Mouse (Mus musculus) left cerebral cortex, adult 2 months (tissue): Measurements from ENCODE around the gene Asb6. TPM values are rescaled to one million over a fixed set of nuclear protein-coding genes. Genes with fewer than 3 reads are reported as not detected.

Experiments used
- DNase-seq, 2 experiments: peaks; one replicate each; pipeline ENCODE4 v3.0.0; 2021 to 2022; ENCODE audit warnings: low spot score in 2 of 2, mixed read lengths in 1 of 2; ENCODE audit errors: extremely low spot score in 1 of 2
- H3K27ac ChIP-seq: fragments of 200-600 bp; 2 replicates; pipeline ENCODE4 v1.8.1; 2022
- H3K4me3 ChIP-seq: fragments of 200-600 bp; 2 replicates; pipeline ENCODE4 v1.8.1; 2022
- CTCF ChIP-seq: fragments of 200-600 bp; IDR thresholded peaks from 2 replicates; pipeline ENCODE4 v1.8.1; 2022; ENCODE audit warnings: antibody characterized with exemption, mild to moderate bottlenecking, moderate library complexity
- intact Hi-C: fragments of 180-260 bp; cut with DNase I; formaldehyde crosslinking; loops from one replicate; pipeline ENCODE4 v1.15.1; 2025
- long read RNA-seq, 2 experiments: library from polyadenylated mRNA; stranded (forward); transcript quantifications; one replicate each; pipeline ENCODE4 v2.0.0; 2021; ENCODE audit warnings: borderline mapping rate in 2 of 2
- total RNA-seq, 2 experiments: library from RNA; stranded (reverse); gene quantifications; 2 replicates each; pipeline ENCODE4 v1.2.3; 2021

Gene Asb6
- 10 to 100 TPM; 35.4 to 40.5 TPM for total RNA-seq
- long read RNA-seq, experiment 1, full-length matches to known transcripts, result 43 of 51 reads
- long read RNA-seq, experiment 1, partial matches to known transcripts, result 5 of 51 reads
- long read RNA-seq, experiment 1, other reads (novel, unspliced or antisense), result 3 of 51 reads
- long read RNA-seq, experiment 2, full-length matches to known transcripts, result 36 of 46 reads
- long read RNA-seq, experiment 2, partial matches to known transcripts, result 3 of 46 reads
- long read RNA-seq, experiment 2, other reads (novel, unspliced or antisense), result 7 of 46 reads

DNA sequence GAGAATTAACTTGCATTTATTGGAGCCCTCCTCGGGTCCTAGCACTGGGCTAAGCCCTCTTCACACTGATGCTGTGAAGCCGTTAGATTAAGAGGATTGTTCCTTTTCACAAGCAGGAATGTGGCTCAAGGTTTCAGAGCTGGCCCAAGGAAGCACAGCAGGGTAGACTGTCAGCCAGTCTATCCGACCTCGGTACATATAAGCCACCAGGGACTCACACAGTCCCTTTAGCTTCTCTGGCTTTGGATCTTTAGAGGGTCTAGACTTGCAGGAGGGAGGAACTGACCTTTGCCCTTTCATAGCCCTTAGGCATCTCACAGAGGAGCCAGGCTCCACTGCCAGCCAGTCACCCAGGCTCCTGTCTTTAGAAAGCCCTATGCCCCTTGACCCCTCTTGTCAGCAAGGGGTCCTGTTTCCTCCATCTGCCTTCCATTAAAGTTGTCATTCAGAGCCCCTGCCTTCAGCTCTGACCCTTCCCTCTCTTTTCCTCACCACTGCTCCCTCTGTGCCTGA is at the start of gene Asb6:
Gene Asb6 (minus strand): TSS at position 51 of the 513 bp plus-strand sequence.
- Histone ChIP-seq H3K4me3 (no peak within 1 kb of the TSS), H3K27ac (no peak within 1 kb of the TSS)
- no peak for TF ChIP-seq CTCF
- no peak for DNase-seq
- intact Hi-C loops, result no loop called here

DNA sequence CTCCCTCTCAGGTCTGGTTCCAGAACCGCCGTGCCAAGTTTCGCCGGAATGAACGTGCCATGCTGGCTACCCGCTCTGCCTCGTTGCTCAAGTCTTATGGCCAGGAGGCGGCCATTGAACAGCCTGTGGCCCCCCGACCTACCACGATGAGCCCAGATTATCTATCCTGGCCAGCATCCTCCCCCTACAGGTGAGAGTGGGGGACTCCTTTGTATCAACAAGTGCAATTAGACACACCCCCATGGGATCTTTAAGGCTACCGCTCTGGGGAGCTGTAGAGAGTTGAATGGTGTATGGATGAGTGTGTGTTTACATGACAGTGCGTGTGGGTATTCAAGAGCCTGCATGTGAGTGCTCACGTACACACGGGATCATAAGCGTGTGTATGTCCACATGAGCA is 49.3 kb upstream of the Asb6 start:
- intact Hi-C loops, result no loop called here
- TF ChIP-seq CTCF, result no peak
- H3K4me3 ChIP-seq, result no peak overlapping the region
- no peak overlapping the region for H3K27ac ChIP-seq
- DNase-seq, result no peak

GRCm38 (mm10) chr2:30875621-30876432 is 45.7 kb upstream of the Asb6 start:
- intact Hi-C loops, result no loop called here
- DNase-seq, result no peak
- H3K4me3 ChIP-seq, result no peak overlapping the region
- TF ChIP-seq CTCF, result no peak
- no peak overlapping the region for H3K27ac ChIP-seq

DNA sequence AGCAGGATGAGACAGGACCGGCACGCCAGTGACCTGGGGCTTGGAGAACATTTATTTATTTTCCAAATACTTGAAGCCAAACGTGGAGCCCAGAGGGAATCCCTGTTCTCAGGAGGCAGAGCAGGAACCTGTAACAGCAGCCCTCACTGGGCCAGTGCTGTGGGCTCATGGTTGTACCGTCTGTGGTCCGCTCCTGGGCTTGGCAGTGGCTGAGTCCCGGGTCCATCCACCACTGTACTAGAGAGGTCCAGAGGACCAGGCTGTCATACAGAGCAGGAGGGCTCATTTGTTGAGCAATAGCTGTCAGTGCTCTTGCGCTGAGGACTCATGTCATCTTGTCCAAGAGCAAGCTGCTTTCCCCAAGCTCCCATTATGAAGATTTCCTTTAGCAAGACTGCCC is 45.0 kb upstream of the Asb6 start:
- Histone ChIP-seq H3K27ac (no peak overlapping the region), H3K4me3 (no peak overlapping the region)
- DNase-seq, result no peak
- no peak for TF ChIP-seq CTCF
- intact Hi-C loops, result no loop called here

DNA sequence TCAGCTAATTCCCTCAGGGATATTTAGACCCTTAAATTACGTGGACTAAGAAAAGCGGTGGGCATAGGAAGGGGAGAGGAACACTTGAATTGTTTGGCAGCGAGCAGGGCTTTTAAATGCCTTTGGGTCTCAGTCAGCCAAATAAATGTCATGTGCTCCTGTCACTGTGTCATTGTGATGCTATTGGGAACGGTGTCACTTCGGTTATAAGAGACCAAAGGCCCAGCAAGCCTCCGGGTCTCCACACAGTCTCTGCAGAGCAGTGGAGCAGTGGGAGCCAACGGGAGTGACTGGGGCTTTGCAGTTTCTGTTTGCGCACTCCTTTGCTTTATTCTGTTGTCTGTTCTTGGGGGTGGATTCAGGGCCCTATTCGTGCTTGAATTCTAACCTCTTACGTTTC is 44.3 kb upstream of the Asb6 start:
- intact Hi-C loops, result no loop called here
- TF ChIP-seq CTCF, result no peak
- no peak overlapping the region for H3K27ac ChIP-seq
- DNase-seq, result no peak
- no peak overlapping the region for H3K4me3 ChIP-seq

- Histone ChIP-seq H3K4me3 (no peak overlapping the region), H3K27ac (no peak overlapping the region)
- no peak for TF ChIP-seq CTCF
- no peak for DNase-seq
- intact Hi-C loops, result no loop called here
Observed at GRCm38 (mm10) chr2:30872669-30873068, 42.5 kb upstream of the Asb6 start.

- Histone ChIP-seq H3K4me3 (no peak overlapping the region), H3K27ac (no peak overlapping the region)
- TF ChIP-seq CTCF, result no peak
- peak in 1 of 2 experiments; percentile 27 for DNase-seq
- intact Hi-C loops, result loop anchor here (1.0 kb wide), 1 partner anchor 37 kb away; the partner anchor contains the start of gene Prrx2
Observed at GRCm38 (mm10) chr2:30870863-30871262, 40.7 kb upstream of the Asb6 start.

GRCm38 (mm10) chr2:30865426-30865825 is 35.3 kb upstream of the Asb6 start:
- no peak overlapping the region for H3K4me3 ChIP-seq
- no peak overlapping the region for H3K27ac ChIP-seq
- TF ChIP-seq CTCF, result no peak
- no peak for DNase-seq
- intact Hi-C loops, result no loop called here

DNA sequence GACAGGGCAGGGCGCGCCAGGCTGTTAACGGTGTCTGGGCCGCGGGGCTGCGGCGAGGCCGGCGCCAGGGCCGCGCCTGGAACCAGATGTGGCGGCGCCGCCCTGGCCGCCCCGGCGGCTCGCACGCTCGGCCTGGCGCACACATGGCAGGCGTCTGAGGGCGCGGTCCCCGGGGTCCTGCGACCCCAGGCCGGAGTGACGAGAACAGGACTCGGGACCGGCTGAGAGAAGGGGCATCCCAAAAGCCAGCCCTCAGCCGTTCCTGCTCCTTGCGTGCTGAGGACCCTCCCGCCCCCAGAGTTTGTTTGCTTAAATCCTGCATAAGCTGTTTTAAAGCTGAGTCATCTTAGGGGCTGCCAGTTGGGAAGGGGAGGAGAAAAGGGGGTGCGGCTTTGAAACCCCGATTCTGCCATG is 34.8 kb upstream of the Asb6 start:
- intact Hi-C loops, result no loop called here
- H3K27ac ChIP-seq, result no peak overlapping the region
- no peak for DNase-seq
- H3K4me3 ChIP-seq, result no peak overlapping the region
- no peak for TF ChIP-seq CTCF

DNA sequence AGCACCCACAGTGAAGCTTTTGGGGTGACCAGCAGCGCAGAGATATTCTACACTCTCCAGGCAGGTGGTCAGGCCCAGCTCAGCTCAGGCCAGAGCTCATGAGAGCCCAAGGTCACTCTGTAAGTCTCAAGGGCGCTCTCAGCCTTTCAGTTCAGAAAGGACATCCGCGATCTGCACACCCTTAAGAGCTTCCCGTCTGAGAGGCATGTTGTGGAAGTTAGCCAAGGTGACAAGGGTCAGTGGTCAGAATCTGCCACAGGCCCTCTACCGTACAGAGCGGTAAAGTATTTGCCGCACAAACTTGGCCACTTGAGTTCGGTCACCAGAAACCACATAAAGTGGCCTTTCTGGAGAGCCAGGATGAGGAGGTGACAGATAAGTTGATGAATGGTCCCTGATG is 33.4 kb upstream of the Asb6 start:
- Histone ChIP-seq H3K27ac (no peak overlapping the region), H3K4me3 (no peak overlapping the region)
- intact Hi-C loops, result no loop called here
- no peak for TF ChIP-seq CTCF
- no peak for DNase-seq

GRCm38 (mm10) chr2:30862081-30862480 is 31.9 kb upstream of the Asb6 start:
- Histone ChIP-seq H3K4me3 (no peak overlapping the region), H3K27ac (no peak overlapping the region)
- DNase-seq, result no peak
- TF ChIP-seq CTCF, result no peak
- intact Hi-C loops, result no loop called here

DNA sequence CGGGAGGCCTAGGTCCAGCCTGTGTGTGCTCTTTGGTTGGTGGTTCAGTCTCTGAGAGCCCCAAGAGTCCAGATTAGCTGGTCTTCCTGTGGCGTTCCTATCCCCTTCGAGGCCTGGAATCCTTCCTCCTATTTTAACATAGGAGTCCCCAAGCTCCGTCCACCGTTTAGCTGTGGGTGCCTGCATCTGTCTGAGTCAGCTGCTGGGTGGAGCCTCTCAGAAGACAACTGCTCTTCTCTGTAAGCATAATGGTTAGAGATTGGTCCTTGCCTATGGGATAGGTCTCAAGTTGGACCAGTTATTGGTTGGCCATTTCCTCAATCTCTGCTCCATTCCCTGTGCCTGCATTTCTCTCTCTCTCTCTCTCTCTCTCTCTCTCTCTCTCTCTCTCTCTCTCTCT is 29.6 kb upstream of the Asb6 start:
- Histone ChIP-seq H3K27ac (no peak overlapping the region), H3K4me3 (no peak overlapping the region)
- TF ChIP-seq CTCF, result no peak
- no peak for DNase-seq
- intact Hi-C loops, result no loop called here

DNA sequence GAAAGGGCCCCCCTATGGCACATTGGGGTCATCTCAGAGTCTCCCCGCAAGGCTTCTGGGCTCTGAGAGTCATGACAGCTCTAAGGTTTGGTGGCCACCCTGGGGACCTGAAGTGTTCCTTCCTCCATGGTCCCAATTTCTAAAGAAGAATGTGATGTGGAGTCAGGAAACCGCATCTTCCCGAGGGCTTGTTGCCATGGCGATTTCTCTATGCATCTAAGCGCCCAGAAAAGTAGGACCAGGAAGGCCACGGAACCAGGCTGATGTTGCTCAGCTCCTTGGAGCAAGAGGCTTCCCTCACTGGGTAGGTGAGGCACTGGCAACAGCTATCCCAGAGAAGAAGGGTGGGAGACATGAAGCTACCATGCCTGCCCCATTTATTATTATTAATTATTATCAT is 26.9 kb upstream of the Asb6 start:
- intact Hi-C loops, result no loop called here
- Histone ChIP-seq H3K4me3 (no peak overlapping the region), H3K27ac (no peak overlapping the region)
- TF ChIP-seq CTCF, result no peak
- no peak for DNase-seq
